Mouse (Mus musculus): ENCODE results near the gene Olfr145.

GRCm38 (mm10) chr9:37925445-37925844 is 28.9 kb downstream of the Olfr145 start:
- no peak for TF ChIP-seq CTCF (IDR thresholded peaks at IDR 0.05; ENCODE audit: low read depth, low read length)
- no peak for TF ChIP-seq POLR2A (IDR thresholded peaks at IDR 0.05; ENCODE audit: borderline replicate concordance, low read depth, low read length)

Data from bone marrow macrophage, adult 2 months (primary cell).